31 mouse cellular contexts compared by ENCODE assay signal in the genomic region with DNA sequence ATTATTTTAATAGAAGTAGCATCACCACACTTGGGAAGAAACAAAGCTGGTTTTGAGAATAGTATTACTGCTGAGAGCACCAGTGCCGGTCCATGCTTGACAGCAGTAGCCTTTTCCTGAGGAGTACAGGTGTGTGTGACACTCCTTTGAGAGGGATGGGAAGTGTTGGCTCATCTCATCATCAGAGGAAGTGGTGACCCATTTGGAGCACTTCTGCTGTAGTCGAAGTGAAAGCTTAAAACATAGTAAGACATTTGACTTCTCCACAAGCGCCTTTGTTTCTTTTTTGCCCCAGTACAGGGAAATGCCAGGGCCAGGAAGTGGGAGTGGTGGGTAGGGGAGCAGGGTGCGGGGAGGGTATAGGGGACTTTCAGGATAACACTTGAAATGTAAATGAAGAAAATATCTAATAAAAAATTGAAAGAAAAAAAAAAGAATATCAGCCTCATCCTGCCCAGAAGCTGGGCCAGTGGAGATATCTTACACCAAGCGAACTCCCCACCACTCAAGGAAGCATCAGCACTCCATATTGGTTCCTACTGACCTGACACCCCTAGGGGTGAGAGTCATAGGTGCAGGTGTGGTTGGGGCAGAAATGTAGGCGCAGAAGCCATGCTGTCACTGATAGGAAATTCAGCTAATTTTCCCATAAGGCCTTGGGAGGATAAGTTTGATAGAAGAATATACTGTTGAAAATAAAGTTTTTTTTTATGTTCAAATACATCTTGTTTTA.
A peak's percentile ranks its signal among the peaks of the same experiment; 100 is the strongest.
DNase-seq lines count a peak whose midpoint lies in the region; ATAC-seq and TF ChIP-seq lines count a peak whose summit lies in the region.
"Had no signal": no experiment of that assay in that cellular context is flagged by ENCODE, and none has a peak within 500 bp of the region (broad histone marks: within the 10 kb centered on the region; RNA-seq: fewer than 3 reads in every experiment).

No protein-coding gene starts in this region.

- WGBS in thymus, adult 2 months = 44% methylated on average over 6 of the region's 6 CpGs
- WGBS in hindbrain, embryonic 13.5 days = 87% methylated on average over 6 of the region's 6 CpGs
- 87% methylated on average over 6 of the region's 6 CpGs for WGBS in cerebellum, adult 2 months

- H3K36me3 ChIP-seq in thymus, adult 2 months (ENCODE audit: control insufficient read depth, insufficient read depth, low read length) = no peaks in the 10 kb centered on the region
- H3K36me3 ChIP-seq in E14TG2a.4 (ENCODE audit: insufficient read depth, low read length) = no peaks in the 10 kb centered on the region
- H3K36me3 ChIP-seq in hindbrain, embryonic 13.5 days = no peaks in the 10 kb centered on the region
- H3K36me3 ChIP-seq: forebrain, embryonic 15.5 days; heart, embryonic 10.5 days; heart, embryonic 15.5 days; kidney, embryonic 15.5 days; limb, embryonic 10.5 days; limb, embryonic 15.5 days; liver, embryonic 15.5 days; midbrain, embryonic 13.5 days; neural tube, embryonic 13.5 days had no signal

- H3K4me2 ChIP-seq in hindbrain, embryonic 13.5 days = no peak overlapping the region
- H3K4me2 ChIP-seq: forebrain, embryonic 15.5 days; heart, embryonic 15.5 days; kidney, embryonic 15.5 days; limb, embryonic 15.5 days; liver, embryonic 15.5 days; lung, embryonic 14.5 days; midbrain, embryonic 13.5 days; neural tube, embryonic 13.5 days had no signal

- peak; percentile 34 for DNase-seq in thymus, adult 2 months
- no peak for DNase-seq in thymus, postnatal 10 days (ENCODE audit: low spot score in 2 of 2)
- DNase-seq in cerebellum, adult 2 months = no peak
- DNase-seq: adrenal gland, adult 2 months; adrenal gland, postnatal 36 days; B cell, adult 2 months; cerebellum, adult 18-20 months; cerebellum, postnatal 14 days; gastrocnemius, adult 2 months; kidney, postnatal 36 days; layer of hippocampus, postnatal 36 days; lung, embryonic 14.5 days; lung, postnatal 14 days; right cerebral cortex, postnatal 4 days had no signal

- H3K27me3 ChIP-seq in thymus, adult 2 months (ENCODE audit: control insufficient read depth, insufficient read depth, low read length) = no peaks in the 10 kb centered on the region
- no peaks in the 10 kb centered on the region for H3K27me3 ChIP-seq in E14TG2a.4 (ENCODE audit: insufficient read depth, low read length)
- H3K27me3 ChIP-seq in hindbrain, embryonic 13.5 days = no peaks in the 10 kb centered on the region
- no peaks in the 10 kb centered on the region for H3K27me3 ChIP-seq in cerebellum, adult 2 months (ENCODE audit: control insufficient read depth, insufficient read depth, low read length)
- H3K27me3 ChIP-seq: forebrain, embryonic 15.5 days; heart, embryonic 15.5 days; kidney, embryonic 15.5 days; limb, embryonic 15.5 days; liver, embryonic 15.5 days; megakaryocyte, embryonic 14.5 days; midbrain, embryonic 13.5 days; neural tube, embryonic 13.5 days had no signal

- H3K27ac ChIP-seq in thymus, adult 2 months (ENCODE audit: control insufficient read depth, insufficient read depth, low read length) = peak overlapping the region; percentile 43; the same call in 1 of the 2 replicates
- H3K27ac ChIP-seq in hindbrain, embryonic 13.5 days = no peak overlapping the region
- H3K27ac ChIP-seq in cerebellum, adult 2 months (ENCODE audit: insufficient read depth, low read length) = no peak overlapping the region
- H3K27ac ChIP-seq: forebrain, embryonic 15.5 days; gastrocnemius, adult 2 months; heart, embryonic 10.5 days; heart, embryonic 15.5 days; hindbrain, postnatal 0 days; kidney, embryonic 15.5 days; limb, embryonic 10.5 days; limb, embryonic 15.5 days; liver, embryonic 15.5 days; midbrain, embryonic 13.5 days; neural tube, embryonic 13.5 days; stomach, postnatal 0 days had no signal

- 0 out of 2 replicates have a peak, but pooled peaks have one; percentile 60 for ATAC-seq in common myeloid progenitor, adult 5-6 weeks (replicated peaks; ENCODE audit: low read depth, poor library complexity, severe bottlenecking)
- ATAC-seq in megakaryocyte-erythroid progenitor cell, adult 5-6 weeks (replicated peaks; ENCODE audit: low FRiP score, low TSS enrichment, poor library complexity, severe bottlenecking) = peak; percentile 73; the same call in 1 of the 2 replicates
- ATAC-seq in hindbrain, embryonic 13.5 days (ENCODE audit: low FRiP score) = no peak
- ATAC-seq: forebrain, embryonic 15.5 days; hindbrain, postnatal 0 days; intestine, postnatal 0 days; midbrain, embryonic 13.5 days had no signal

- no peak overlapping the region for H3K9ac ChIP-seq in hindbrain, embryonic 13.5 days
- H3K9ac ChIP-seq: forebrain, embryonic 15.5 days; heart, embryonic 15.5 days; kidney, embryonic 15.5 days; limb, embryonic 15.5 days; liver, embryonic 15.5 days; lung, embryonic 14.5 days; midbrain, embryonic 13.5 days; neural tube, embryonic 13.5 days had no signal

- peaks cover 7% of the 10 kb centered on the region for H3K4me1 ChIP-seq in thymus, adult 2 months (replicated peaks; ENCODE audit: control insufficient read depth, insufficient read depth, low read length)
- 0 out of 2 replicates have a peak, but pooled peaks cover 3% of the 10 kb centered on the region for H3K4me1 ChIP-seq in E14TG2a.4 (replicated peaks; ENCODE audit: low read depth, low read length)
- H3K4me1 ChIP-seq in hindbrain, embryonic 13.5 days (replicated peaks) = peaks cover 8% of the 10 kb centered on the region; the same call in 1 of the 2 replicates
- no peaks in the 10 kb centered on the region for H3K4me1 ChIP-seq in cerebellum, adult 2 months (ENCODE audit: control insufficient read depth, insufficient read depth, low read length)
- H3K4me1 ChIP-seq: heart, embryonic 10.5 days; heart, embryonic 15.5 days; kidney, embryonic 15.5 days; limb, embryonic 10.5 days; limb, embryonic 15.5 days; liver, embryonic 15.5 days had no signal

- no peaks in the 10 kb centered on the region for H3K9me3 ChIP-seq in E14TG2a.4 (ENCODE audit: low read length)
- H3K9me3 ChIP-seq in hindbrain, embryonic 13.5 days = no peaks in the 10 kb centered on the region
- H3K9me3 ChIP-seq: forebrain, embryonic 15.5 days; heart, embryonic 10.5 days; heart, embryonic 15.5 days; kidney, embryonic 15.5 days; limb, embryonic 10.5 days; limb, embryonic 15.5 days; liver, embryonic 15.5 days; megakaryocyte, embryonic 14.5 days; midbrain, embryonic 13.5 days; neural tube, embryonic 13.5 days had no signal

- TF ChIP-seq CTCF in thymus, adult 2 months (IDR thresholded peaks at IDR 0.05; ENCODE audit: borderline replicate concordance, control insufficient read depth, extremely low read depth, insufficient read depth, low read length, poor library complexity) = no peak
- peak; percentile 10; the same call in 1 of the 2 replicates for TF ChIP-seq CTCF in E14TG2a.4 (conservative IDR thresholded peaks at IDR 0.05; ENCODE audit: low read length)
- no peak for TF ChIP-seq CTCF in cerebellum, adult 2 months (IDR thresholded peaks at IDR 0.05; ENCODE audit: borderline replicate concordance, insufficient read depth, low read depth, low read length)

- TF ChIP-seq POLR2A in thymus, adult 2 months (IDR thresholded peaks at IDR 0.05; ENCODE audit: control insufficient read depth, extremely low read depth, insufficient read depth, low read length, poor library complexity) = no peak
- TF ChIP-seq POLR2A in cerebellum, adult 2 months (IDR thresholded peaks at IDR 0.05; ENCODE audit: borderline replicate concordance, insufficient read depth, low read length) = no peak

- H3K4me3 ChIP-seq in thymus, adult 2 months (ENCODE audit: control insufficient read depth, insufficient read depth, low read length) = no peak overlapping the region
- no peak overlapping the region for H3K4me3 ChIP-seq in E14TG2a.4 (replicated peaks; ENCODE audit: low read length)
- H3K4me3 ChIP-seq in hindbrain, embryonic 13.5 days = no peak overlapping the region
- H3K4me3 ChIP-seq in cerebellum, adult 2 months (replicated peaks; ENCODE audit: insufficient read depth, low read depth, low read length) = no peak overlapping the region
- H3K4me3 ChIP-seq: forebrain, embryonic 15.5 days; gastrocnemius, adult 2 months; heart, embryonic 10.5 days; heart, embryonic 15.5 days; kidney, embryonic 15.5 days; limb, embryonic 10.5 days; limb, embryonic 15.5 days; liver, embryonic 15.5 days; megakaryocyte, embryonic 14.5 days; midbrain, embryonic 13.5 days; neural tube, embryonic 13.5 days had no signal
